Mouse (Mus musculus): ENCODE results near the gene Cnn1. TPM values are rescaled to one million over a fixed set of nuclear protein-coding genes. Genes with fewer than 3 reads are reported as not detected.

Gene Cnn1
- 1.4 and 2.9 TPM in 2 replicates for polyA plus RNA-seq (2015; fragmentation: Nextera tagmentation; extraction: Ambion mirVana)

DNA sequence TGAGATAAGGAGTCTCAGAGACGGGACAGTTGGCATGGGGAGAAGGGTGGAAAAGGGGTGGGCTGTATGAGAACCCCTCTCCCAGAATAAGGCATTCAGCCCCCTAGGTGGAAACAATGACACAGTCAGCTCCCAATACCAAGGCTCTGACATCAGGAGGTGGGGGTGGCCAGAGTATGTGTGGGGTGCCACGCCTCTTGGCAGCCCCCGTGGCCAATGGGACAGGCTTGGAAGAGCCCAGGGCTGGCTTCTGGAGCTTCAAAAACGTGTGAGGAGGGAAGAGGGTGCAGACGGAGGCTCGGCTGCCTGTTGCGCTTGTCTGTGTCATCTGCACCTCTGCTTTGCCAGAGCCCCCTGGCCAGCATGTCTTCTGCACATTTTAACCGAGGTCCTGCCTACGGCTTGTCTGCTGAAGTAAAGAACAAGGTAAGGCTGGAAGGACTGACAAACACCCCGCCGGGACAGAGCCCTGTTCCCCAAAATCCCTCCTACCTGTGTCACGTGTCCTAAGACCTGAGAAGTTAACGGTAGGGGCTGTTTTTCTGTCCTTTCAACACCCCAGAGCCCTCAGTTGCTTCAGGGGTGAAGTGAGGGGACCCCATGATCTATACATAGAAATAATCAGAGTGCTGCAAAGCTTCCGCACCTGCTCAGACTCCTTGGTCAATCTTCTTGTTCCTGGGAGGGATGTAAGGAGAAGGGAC, at the start of gene Cnn1:
Gene Cnn1 (plus strand): TSS at position 224 of the 704 bp plus-strand sequence.
- DNase-seq (ENCODE audit: low spot score), result no peak

DNA sequence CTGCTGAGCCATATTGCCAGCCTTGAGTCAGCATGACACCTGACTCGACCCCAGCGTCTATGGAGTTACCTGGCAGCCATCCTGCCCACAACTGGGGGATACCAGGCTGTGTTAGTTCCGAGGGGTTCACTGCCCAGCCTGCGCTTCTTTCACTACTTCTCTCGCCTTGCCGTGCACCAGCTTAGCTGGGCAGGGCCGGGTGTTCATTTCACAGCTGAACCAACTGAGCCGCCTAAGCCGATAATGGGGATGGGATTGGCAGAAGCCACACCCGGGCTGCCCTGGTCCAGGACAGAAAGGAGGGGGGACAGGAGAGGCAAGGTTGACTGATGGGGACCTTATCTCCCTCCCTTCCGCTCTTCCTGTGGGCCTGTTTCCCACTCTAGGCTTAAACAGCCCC, 49.7 kb upstream of the Cnn1 start:
- DNase-seq (ENCODE audit: low spot score), result no peak

- no peak for DNase-seq (ENCODE audit: low spot score)
Measured at GRCm38 (mm10) chr9:22049721-22050270, 49.2 kb upstream of the Cnn1 start.

GRCm38 (mm10) chr9:22050351-22050889, 48.6 kb upstream of the Cnn1 start:
- peak; percentile 26 for DNase-seq (ENCODE audit: low spot score)

- DNase-seq (ENCODE audit: low spot score), result no peak
Measured at GRCm38 (mm10) chr9:22051161-22051957, 47.7 kb upstream of the Cnn1 start.

GRCm38 (mm10) chr9:22051958-22052254, 47.1 kb upstream of the Cnn1 start, which contains the start of gene Elavl3:
TSS of gene Elavl3 (minus strand) at chr9:22052023.
- DNase-seq (ENCODE audit: low spot score), result peak; percentile 49

- no peak for DNase-seq (ENCODE audit: low spot score)
Measured at GRCm38 (mm10) chr9:22053657-22054056, 45.4 kb upstream of the Cnn1 start.

DNA sequence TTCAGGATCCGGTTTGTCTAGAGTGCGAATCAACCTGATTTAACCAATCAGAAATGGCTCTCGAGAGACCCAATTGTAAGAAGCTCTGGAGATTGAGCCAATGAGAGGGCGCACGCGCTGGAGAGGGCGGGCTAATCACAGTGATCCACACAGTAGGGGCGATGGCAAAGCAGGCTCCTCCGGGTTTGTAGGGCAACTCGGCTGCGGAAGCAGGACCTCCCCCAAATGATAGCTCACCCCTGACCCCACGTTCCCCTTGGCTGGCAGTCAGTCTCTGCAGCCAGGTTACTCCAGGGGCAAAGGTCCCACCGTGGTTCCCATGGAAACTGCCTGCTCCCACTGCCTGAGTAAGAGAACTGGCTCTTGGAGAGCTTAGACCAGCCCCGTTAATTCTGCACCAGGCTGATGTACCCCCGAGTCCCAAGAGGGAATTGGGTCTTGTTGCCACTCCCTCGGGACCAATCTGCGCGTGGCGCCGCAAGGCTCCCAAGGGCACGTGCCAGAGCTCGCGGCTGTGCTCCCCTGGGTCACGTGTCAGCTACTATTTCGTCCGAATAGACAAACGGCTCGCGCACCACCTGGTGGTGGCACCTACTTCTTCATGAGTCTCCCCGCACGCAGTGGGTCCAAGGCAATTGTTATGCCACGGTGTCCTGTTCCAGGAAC, 44.5 kb upstream of the Cnn1 start:
- peak; percentile 86 for DNase-seq (ENCODE audit: low spot score)

- DNase-seq (ENCODE audit: low spot score), result no peak
Measured at GRCm38 (mm10) chr9:22055713-22056112, 43.3 kb upstream of the Cnn1 start.

DNA sequence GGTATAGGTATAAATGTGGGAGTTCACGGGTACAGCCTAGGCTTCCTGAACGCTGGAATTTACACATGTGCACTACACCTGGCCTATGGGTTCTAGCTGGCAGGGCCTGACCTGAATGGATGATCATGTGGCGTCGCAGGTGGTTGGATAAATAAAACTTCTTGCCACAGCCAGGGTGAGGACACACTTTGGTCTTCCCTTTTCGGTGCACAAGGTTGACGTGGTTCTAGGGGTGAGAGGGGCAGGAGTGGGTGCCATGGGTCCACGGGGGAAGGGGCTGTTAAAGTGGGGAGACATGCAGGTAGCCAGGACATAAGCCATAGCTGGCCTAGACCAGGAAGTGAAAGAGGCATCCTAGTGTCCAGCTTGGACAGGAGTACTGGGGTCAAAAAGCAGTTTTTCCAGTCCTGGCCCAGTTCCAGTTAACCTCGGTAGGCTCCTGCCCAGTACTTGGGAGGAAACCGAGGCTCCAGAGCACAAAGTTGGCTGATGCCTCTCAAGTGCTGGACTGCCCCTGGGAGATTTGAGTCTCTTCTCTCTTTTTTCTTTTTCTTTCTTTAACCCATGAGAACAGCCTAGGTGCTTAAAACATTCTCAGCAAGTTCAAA, 42.6 kb upstream of the Cnn1 start:
- DNase-seq (ENCODE audit: low spot score), result no peak

- no peak for DNase-seq (ENCODE audit: low spot score)
Measured at GRCm38 (mm10) chr9:22057031-22057517, 41.9 kb upstream of the Cnn1 start.

DNA sequence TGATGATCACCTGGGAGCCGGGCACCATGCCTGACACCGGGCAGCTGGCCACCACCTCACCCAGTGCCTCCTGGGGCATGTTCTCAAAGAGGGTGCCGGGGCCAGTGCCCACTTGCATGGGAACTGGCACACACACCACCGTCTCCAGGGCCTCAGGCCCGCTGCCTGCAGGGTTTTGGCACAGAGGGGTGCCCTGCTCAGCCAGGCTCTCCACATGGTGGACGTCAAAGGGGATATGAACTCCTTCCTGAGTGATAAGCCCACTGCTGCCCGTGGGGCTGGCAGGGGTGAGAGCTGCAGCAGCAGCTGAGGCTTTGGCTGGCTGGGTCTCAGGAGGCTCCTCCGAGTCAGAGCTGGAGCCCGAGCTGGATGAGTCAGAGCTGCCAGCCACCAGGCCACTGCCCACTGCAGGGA, 41.0 kb upstream of the Cnn1 start:
- no peak for DNase-seq (ENCODE audit: low spot score)

DNA sequence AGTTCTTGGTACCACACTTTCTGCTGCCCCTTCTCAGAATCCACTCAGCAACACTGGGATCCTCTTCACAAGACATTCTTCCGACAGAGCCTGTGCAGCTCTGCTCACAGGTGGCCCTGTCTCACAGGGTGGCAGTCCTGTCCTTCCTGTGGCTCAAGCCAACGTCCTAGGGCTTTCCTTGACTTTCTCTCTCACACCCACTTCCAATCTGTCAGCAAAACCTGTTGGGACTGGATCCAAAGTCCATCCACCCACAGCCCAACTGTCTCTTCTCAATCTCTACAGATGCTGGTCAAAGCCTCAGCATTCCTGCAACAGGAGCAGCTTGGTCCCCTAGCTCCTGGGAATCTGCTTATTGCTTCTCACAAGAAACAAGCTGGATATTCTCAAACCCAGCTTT, 37.7 kb upstream of the Cnn1 start:
- no peak for DNase-seq (ENCODE audit: low spot score)

GRCm38 (mm10) chr9:22064341-22064740, 34.7 kb upstream of the Cnn1 start:
- no peak for DNase-seq (ENCODE audit: low spot score)

- DNase-seq (ENCODE audit: low spot score), result no peak
Measured at GRCm38 (mm10) chr9:22065642-22066041, 33.4 kb upstream of the Cnn1 start.

GRCm38 (mm10) chr9:22066433-22066832, 32.6 kb upstream of the Cnn1 start:
- peak; percentile 59 for DNase-seq (ENCODE audit: low spot score)

DNA sequence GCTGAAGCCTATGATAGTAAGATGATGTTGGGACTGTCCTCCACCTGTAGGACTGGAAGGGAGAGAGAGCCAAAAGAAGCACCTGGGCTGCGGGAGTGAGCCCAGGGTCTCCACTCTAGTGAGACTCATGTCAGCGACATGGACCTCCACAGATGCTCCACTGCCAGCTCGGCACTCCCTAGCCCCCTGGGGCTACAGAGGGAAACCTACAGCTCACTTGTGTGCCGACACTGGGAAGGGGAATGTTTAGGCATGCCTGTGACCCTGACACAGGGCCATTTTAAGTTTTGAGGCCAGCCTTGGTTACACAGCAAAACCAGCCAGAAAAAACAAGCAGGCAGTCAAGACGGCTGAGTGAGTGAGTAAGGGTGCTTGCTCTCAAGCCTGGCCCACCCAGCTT, 31.8 kb upstream of the Cnn1 start:
- DNase-seq (ENCODE audit: low spot score), result no peak

DNA sequence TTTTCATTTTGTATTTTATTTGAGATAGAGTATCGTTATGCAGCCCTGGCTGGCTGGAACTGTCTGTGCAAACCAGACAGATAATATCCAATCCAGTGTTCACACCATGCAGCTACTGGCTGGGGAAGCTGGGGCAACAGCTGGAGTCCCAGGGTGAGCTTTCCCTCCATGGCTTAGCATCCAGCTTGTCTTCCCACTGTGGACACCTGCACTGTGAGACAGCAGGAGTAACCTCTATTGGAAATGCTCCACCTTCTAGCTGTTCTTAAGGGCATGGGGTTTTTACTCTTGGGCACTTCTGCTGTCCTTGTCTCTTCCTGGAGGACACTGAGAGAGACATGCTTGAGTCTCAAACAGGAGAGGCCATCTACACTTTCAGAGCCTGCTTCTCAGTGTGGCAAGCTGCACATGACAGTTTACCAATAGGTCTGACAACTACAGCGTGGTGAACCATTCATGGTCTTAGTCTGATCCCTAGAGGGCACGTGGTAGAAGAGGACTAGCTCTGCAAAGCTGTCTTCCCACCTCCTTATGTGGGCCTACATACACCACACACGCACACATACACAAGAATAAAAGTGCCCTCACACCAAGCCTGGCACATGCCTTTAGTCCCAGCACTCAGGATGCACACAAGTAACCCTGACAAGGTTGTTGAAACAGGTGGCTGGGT, 29.0 kb upstream of the Cnn1 start:
- DNase-seq (ENCODE audit: low spot score), result no peak

GRCm38 (mm10) chr9:22070791-22071573, 28.0 kb upstream of the Cnn1 start, which contains the start of the genes Gm49318 and Zfp653:
TSS of gene Gm49318 (minus strand) at chr9:22071259.
TSS of gene Zfp653 (minus strand) at chr9:22071376.
- DNase-seq (ENCODE audit: low spot score), result peak; percentile 98

- DNase-seq (ENCODE audit: low spot score), result no peak
Measured at GRCm38 (mm10) chr9:22072276-22072675, 26.7 kb upstream of the Cnn1 start.

All from thymus, postnatal 0 days (tissue).